Mouse (Mus musculus) lung, postnatal 36 days (tissue): Measurements from ENCODE around the gene Arhgap23.

Experiments
- DNase-seq: peaks from one replicate; pipeline ENCODE4 v3.0.0; 2022; ENCODE audit warnings: mixed read lengths

Arhgap23 gene

GRCm38 (mm10) chr11:97435808-97436491 lies 20.6 kb downstream of the Arhgap23 start:
- DNase-seq = peak; percentile 76

GRCm38 (mm10) chr11:97437745-97438144 lies 22.4 kb downstream of the Arhgap23 start:
- DNase-seq = peak; percentile 94

- peak; percentile 73 for DNase-seq
Measured at GRCm38 (mm10) chr11:97438868-97439267, 23.5 kb downstream of the Arhgap23 start.

GRCm38 (mm10) chr11:97439935-97440334 lies 24.6 kb downstream of the Arhgap23 start:
- DNase-seq = peak; percentile 93

- peak; percentile 21 for DNase-seq
Measured at GRCm38 (mm10) chr11:97440441-97440881, 25.1 kb downstream of the Arhgap23 start.

- peak; percentile 70 for DNase-seq
Measured at GRCm38 (mm10) chr11:97441036-97441657, 25.8 kb downstream of the Arhgap23 start.

GRCm38 (mm10) chr11:97441658-97442125 lies 26.4 kb downstream of the Arhgap23 start:
- peak; percentile 49 for DNase-seq

- no peak for DNase-seq
Measured at GRCm38 (mm10) chr11:97442891-97443675, 27.8 kb downstream of the Arhgap23 start.

GRCm38 (mm10) chr11:97445596-97445995 lies 30.3 kb downstream of the Arhgap23 start:
- DNase-seq = no peak

- no peak for DNase-seq
Measured at GRCm38 (mm10) chr11:97445999-97446511, 30.7 kb downstream of the Arhgap23 start.

- DNase-seq = no peak
Measured at GRCm38 (mm10) chr11:97447979-97448378, 32.6 kb downstream of the Arhgap23 start.

GRCm38 (mm10) chr11:97448611-97449394 lies 33.5 kb downstream of the Arhgap23 start:
- DNase-seq = peak; percentile 60

- DNase-seq = peak; percentile 90
Measured at GRCm38 (mm10) chr11:97449601-97450293, 34.4 kb downstream of the Arhgap23 start.

GRCm38 (mm10) chr11:97450305-97450922 lies 35.1 kb downstream of the Arhgap23 start:
- peak; percentile 60 for DNase-seq

- no peak for DNase-seq
Measured at GRCm38 (mm10) chr11:97451625-97452024, 36.3 kb downstream of the Arhgap23 start.

GRCm38 (mm10) chr11:97457120-97457519 lies 41.8 kb downstream of the Arhgap23 start:
- no peak for DNase-seq

- DNase-seq = no peak
Measured at GRCm38 (mm10) chr11:97461307-97461820, 46.0 kb downstream of the Arhgap23 start.

- no peak for DNase-seq
Measured at GRCm38 (mm10) chr11:97462538-97462937, 47.2 kb downstream of the Arhgap23 start.

- no peak for DNase-seq
Measured at GRCm38 (mm10) chr11:97463166-97463565, 47.8 kb downstream of the Arhgap23 start.

- no peak for DNase-seq
Measured at GRCm38 (mm10) chr11:97463991-97464390, 48.7 kb downstream of the Arhgap23 start.

GRCm38 (mm10) chr11:97465957-97466356 lies 50.6 kb downstream of the Arhgap23 start:
- DNase-seq = no peak
